Mouse (Mus musculus): ENCODE results near the gene Cyp2w1.

DNA sequence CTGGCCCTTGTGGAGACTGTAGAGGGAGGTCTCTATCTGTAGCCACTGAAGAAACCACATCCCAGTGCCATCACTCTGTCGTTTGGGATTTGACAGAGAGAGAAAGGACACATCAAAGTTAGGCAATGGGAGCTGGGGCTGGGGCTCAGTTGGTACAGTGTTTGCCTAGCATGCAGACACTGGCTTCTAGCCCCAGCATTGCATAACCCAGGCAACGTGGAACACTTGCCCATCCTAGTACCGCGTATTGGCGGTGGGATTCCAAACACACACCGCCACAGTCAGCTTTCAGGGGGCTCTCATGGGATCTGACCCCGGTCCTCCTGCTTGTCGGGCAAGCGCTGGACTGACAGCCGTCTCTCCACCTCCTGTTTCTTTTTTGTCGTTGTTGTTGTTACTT is 14.1 kb downstream of the Cyp2w1 start:
- TF ChIP-seq CTCF (IDR thresholded peaks at IDR 0.05; ENCODE audit: insufficient read depth, low read length) (no peak), POLR2A (IDR thresholded peaks at IDR 0.05; ENCODE audit: borderline replicate concordance, extremely low read depth, low read depth, low read length) (no peak)

Data from lung, adult 2 months (tissue).